Comparison of ENCODE assay signal across 8 mouse cellular contexts in the genomic region with DNA sequence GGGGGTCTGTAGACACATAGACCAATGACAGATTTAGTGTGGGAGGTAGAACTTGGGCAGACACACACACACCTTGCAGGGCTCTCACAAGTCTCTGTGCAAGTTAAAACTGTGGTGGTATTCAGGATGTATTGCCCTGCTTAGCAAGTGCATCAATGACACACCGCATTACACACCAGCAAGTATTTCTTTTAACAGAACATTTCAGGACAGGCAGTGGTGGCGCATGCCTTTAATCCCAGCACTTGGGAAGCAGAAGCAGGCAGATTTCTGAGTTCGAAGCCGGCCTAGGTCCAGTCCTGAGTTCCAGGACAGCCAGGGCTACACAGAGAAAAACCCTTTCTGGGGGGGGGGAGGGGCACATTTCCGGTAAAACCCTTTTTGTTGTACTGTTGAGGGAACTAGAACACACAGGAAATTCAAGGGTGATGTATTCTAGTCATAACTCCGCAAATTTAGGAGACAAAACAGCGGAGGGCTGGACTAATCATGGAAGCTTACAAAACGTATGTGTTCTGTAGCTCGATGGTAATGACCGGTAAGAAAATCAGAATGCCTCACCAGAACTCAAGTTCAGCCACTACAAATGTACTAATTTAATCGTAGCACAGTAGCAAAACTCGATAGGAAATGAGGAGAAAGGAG. TPM values are rescaled to one million over a fixed set of nuclear protein-coding genes. Genes with fewer than 3 reads are reported as not detected.
A peak's percentile ranks its signal among the peaks of the same experiment; 100 is the strongest.
DNase-seq lines count a peak whose midpoint lies in the region; ATAC-seq lines count a peak whose summit lies in the region.

No protein-coding gene starts in this region.

- peaks cover 26% of the 10 kb centered on the region for H3K36me3 ChIP-seq in erythroblast, embryonic 14.5 days (ENCODE audit: control insufficient read depth)
- peaks cover 17% of the 10 kb centered on the region for H3K36me3 ChIP-seq in limb, embryonic 15.5 days

- peak overlapping the region; percentile 70 for H3K9ac ChIP-seq in limb, embryonic 15.5 days

- H3K27ac ChIP-seq in limb, embryonic 15.5 days = peak overlapping the region; percentile 92

- ATAC-seq in erythroblast, adult 5-6 weeks (replicated peaks; ENCODE audit: low FRiP score, poor library complexity, severe bottlenecking) = no peak
- ATAC-seq in limb, embryonic 15.5 days (ENCODE audit: insufficient number of reproducible peaks, low FRiP score, low TSS enrichment, low read depth) = no peak

- peak overlapping the region; percentile 67 for H3K4me2 ChIP-seq in limb, embryonic 15.5 days

- DNase-seq in thymus, postnatal 36 days = peak; percentile 11 to 23
- DNase-seq in thymus, postnatal 25 days = no peak
- DNase-seq in ovary, postnatal 14 days (ENCODE audit: low spot score) = no peak
- no peak for DNase-seq in frontal cortex, postnatal 14 days (ENCODE audit: low spot score in 2 of 2)
- no peak for DNase-seq in kidney, postnatal 4 days

- peak overlapping the region; percentile 90 for H3K4me3 ChIP-seq in erythroblast, embryonic 14.5 days (replicated peaks)
- H3K4me3 ChIP-seq in limb, embryonic 15.5 days = peak overlapping the region; percentile 69

- no peaks in the 10 kb centered on the region for H3K27me3 ChIP-seq in erythroblast, embryonic 14.5 days (ENCODE audit: control insufficient read depth)
- no peaks in the 10 kb centered on the region for H3K27me3 ChIP-seq in limb, embryonic 15.5 days

- peaks cover 32% of the 10 kb centered on the region for H3K4me1 ChIP-seq in erythroblast, embryonic 14.5 days (ENCODE audit: control insufficient read depth)
- peaks cover 9% of the 10 kb centered on the region; the same call in 1 of the 2 replicates for H3K4me1 ChIP-seq in limb, embryonic 15.5 days

- 73% methylated on average over 12 of the region's 12 CpGs for WGBS in limb, embryonic 15.5 days

- H3K9me3 ChIP-seq in erythroblast, embryonic 14.5 days (ENCODE audit: control insufficient read depth, low read length) = peaks cover 13% of the 10 kb centered on the region
- H3K9me3 ChIP-seq in limb, embryonic 15.5 days = 0 out of 2 replicates have a peak, but pooled peaks cover 5% of the 10 kb centered on the region

RNA-seq across cellular contexts. Expression of gene Rbx1, which starts 1.0 kb away (rescaled TPM):
- polyA plus RNA-seq in erythroblast, embryonic 14.5 days (2012) = 2.0 and 2.4 TPM in 2 replicates
- 52.7 and 66.1 TPM in 2 replicates for total RNA-seq in erythroblast, adult 5-6 weeks (2015; ENCODE audit: low replicate concordance)
- total RNA-seq in erythroblast, adult 5-6 weeks (2017; ENCODE audit: low replicate concordance) = 38.1 and 39.2 TPM in 2 replicates
- polyA plus RNA-seq in limb, embryonic 15.5 days (2015; fragmentation: Nextera tagmentation; extraction: Ambion mirVana) = 407 and 454 TPM in 2 replicates

RNA-seq across cellular contexts. Expression of gene Dnajb7, which starts 57.0 kb away (rescaled TPM):
- 0.03 and 0.04 TPM in 2 replicates for polyA plus RNA-seq in erythroblast, embryonic 14.5 days (2012)
- total RNA-seq in erythroblast, adult 5-6 weeks (2015; ENCODE audit: low replicate concordance) = not detected in 2 replicates
- total RNA-seq in erythroblast, adult 5-6 weeks (2017; ENCODE audit: low replicate concordance) = not detected in 2 replicates
- polyA plus RNA-seq in limb, embryonic 15.5 days (2015; fragmentation: Nextera tagmentation; extraction: Ambion mirVana) = 1.5 and 1.7 TPM in 2 replicates

Comparison
In these comparisons a context has a peak if more than half of its experiments do, and no peak if none do; other contexts are left out.
1. DNase-seq: peak in thymus, postnatal 36 days (2 of 2); none in thymus, postnatal 25 days (single experiment), ovary, postnatal 14 days (single experiment), frontal cortex, postnatal 14 days (0 of 2) and kidney, postnatal 4 days (0 of 2).
2. RNA of gene Rbx1, which starts 1.0 kb away (polyA plus RNA-seq): 407 to 454 TPM in limb, embryonic 15.5 days; 2.0 to 2.4 TPM in erythroblast, embryonic 14.5 days; every median in the first group is over 100 times any median in the second.